Mouse (Mus musculus): ENCODE measurements around the gene Armcx3. TPM values are rescaled to one million over a fixed set of nuclear protein-coding genes. Genes with fewer than 3 reads are reported as not detected.
"Not testable (repeated sequence)": the region's sequence is repeated elsewhere in the genome, so short reads cannot be mapped to it uniquely, and the experiment has no call there.

The Armcx3 gene
- polyA plus RNA-seq (2014; fragmentation: Nextera tagmentation; extraction: Ambion mirVana): 51.9 and 55.2 TPM in 2 replicates

- peak; percentile 86 for ATAC-seq (ENCODE audit: insufficient number of reproducible peaks, low FRiP score, low TSS enrichment, low read depth)
- Histone ChIP-seq H3K4me2 (ENCODE audit: low read depth, severe bottlenecking) (peak within 1 kb of the TSS; percentile 35), H3K9ac (ENCODE audit: low read length) (peak within 1 kb of the TSS; percentile 66), H3K36me3 (ENCODE audit: control insufficient read depth, insufficient read depth, low read length) (no peaks in the 10 kb centered on the region), H3K9me3 (ENCODE audit: control insufficient read depth, low read length) (no peaks in the 10 kb centered on the region), H3K27ac (replicated peaks; ENCODE audit: low read depth, low read length) (no peak within 1 kb of the TSS), H3K27me3 (ENCODE audit: control insufficient read depth, insufficient read depth, low read length) (0 out of 2 replicates have a peak, but pooled peaks cover 5% of the 10 kb centered on the region), H3K4me1 (ENCODE audit: control insufficient read depth, insufficient read depth, low read length) (no peaks in the 10 kb centered on the region), H3K4me3 (ENCODE audit: low read depth, low read length) (peak within 1 kb of the TSS; percentile 53)
- peak; percentile 54 for DNase-seq (ENCODE audit: low spot score)
- 22% methylated on average over 44 of the region's 46 CpGs for WGBS
These were observed at the start of gene Armcx3 for GRCm38 (mm10) chrX:134756434-134757292. Armcx3 (plus strand) TSS chrX:134756595.

GRCm38 (mm10) chrX:134716863-134717262 is 39.5 kb upstream of the Armcx3 start:
- no peak overlapping the region for H3K27ac ChIP-seq (replicated peaks; ENCODE audit: low read depth, low read length)
- no peak overlapping the region for H3K9ac ChIP-seq (ENCODE audit: low read length)
- no peak for ATAC-seq (ENCODE audit: insufficient number of reproducible peaks, low FRiP score, low TSS enrichment, low read depth)
- H3K27me3 ChIP-seq (ENCODE audit: control insufficient read depth, insufficient read depth, low read length): 0 out of 2 replicates have a peak, but pooled peaks cover 2% of the 10 kb centered on the region
- H3K36me3 ChIP-seq (ENCODE audit: control insufficient read depth, insufficient read depth, low read length): no peaks in the 10 kb centered on the region
- H3K9me3 ChIP-seq (ENCODE audit: control insufficient read depth, low read length): no peaks in the 10 kb centered on the region
- no peak for DNase-seq (ENCODE audit: low spot score)
- H3K4me1 ChIP-seq (ENCODE audit: control insufficient read depth, insufficient read depth, low read length): no peaks in the 10 kb centered on the region
- H3K4me2 ChIP-seq (ENCODE audit: low read depth, severe bottlenecking): no peak overlapping the region
- no peak overlapping the region for H3K4me3 ChIP-seq (ENCODE audit: low read depth, low read length)
- 55% methylated on average over 3 of the region's 3 CpGs for WGBS

GRCm38 (mm10) chrX:134717752-134718308 is 38.6 kb upstream of the Armcx3 start, which contains the start of gene Armcx1:
Armcx1 (plus strand) TSS chrX:134717963.
- Histone ChIP-seq H3K4me1 (ENCODE audit: control insufficient read depth, insufficient read depth, low read length) (no peaks in the 10 kb centered on the region), H3K36me3 (ENCODE audit: control insufficient read depth, insufficient read depth, low read length) (no peaks in the 10 kb centered on the region), H3K4me2 (ENCODE audit: low read depth, severe bottlenecking) (peak within 1 kb of the TSS; percentile 43), H3K4me3 (ENCODE audit: low read depth, low read length) (peak within 1 kb of the TSS; percentile 44), H3K9me3 (ENCODE audit: control insufficient read depth, low read length) (no peaks in the 10 kb centered on the region), H3K27ac (replicated peaks; ENCODE audit: low read depth, low read length) (peak within 1 kb of the TSS; percentile 65), H3K27me3 (ENCODE audit: control insufficient read depth, insufficient read depth, low read length) (0 out of 2 replicates have a peak, but pooled peaks cover 2% of the 10 kb centered on the region), H3K9ac (ENCODE audit: low read length) (peak within 1 kb of the TSS; percentile 62)
- ATAC-seq (ENCODE audit: insufficient number of reproducible peaks, low FRiP score, low TSS enrichment, low read depth): peak; percentile 91; the same call in 1 of the 2 replicates
- DNase-seq (ENCODE audit: low spot score): peak; percentile 68
- WGBS: 16% methylated on average over 16 of the region's 16 CpGs

DNA sequence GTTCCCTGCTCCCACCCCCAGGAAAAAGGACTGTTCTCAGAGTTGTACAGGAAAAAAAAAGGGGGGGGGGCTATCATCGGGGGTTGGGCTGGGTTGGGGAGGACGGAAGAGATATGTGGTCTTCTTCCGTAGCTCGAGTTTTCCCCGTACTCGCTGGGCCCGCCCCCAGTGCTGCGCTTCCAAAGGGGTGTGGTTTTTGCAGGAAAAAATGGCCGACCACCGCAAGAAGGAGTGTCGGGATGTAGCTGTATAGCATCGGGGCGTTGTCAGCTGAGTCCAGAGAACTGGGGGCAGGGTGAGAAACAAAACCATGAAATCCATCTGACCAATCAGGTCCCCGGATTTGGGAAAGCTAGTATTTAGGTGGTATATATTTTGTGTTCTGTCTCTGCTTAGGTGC is 37.9 kb upstream of the Armcx3 start:
- peak; percentile 75 for ATAC-seq (ENCODE audit: insufficient number of reproducible peaks, low FRiP score, low TSS enrichment, low read depth)
- WGBS: 26% methylated on average over 14 of the region's 14 CpGs
- no peak overlapping the region for H3K27ac ChIP-seq (replicated peaks; ENCODE audit: low read depth, low read length)

DNA sequence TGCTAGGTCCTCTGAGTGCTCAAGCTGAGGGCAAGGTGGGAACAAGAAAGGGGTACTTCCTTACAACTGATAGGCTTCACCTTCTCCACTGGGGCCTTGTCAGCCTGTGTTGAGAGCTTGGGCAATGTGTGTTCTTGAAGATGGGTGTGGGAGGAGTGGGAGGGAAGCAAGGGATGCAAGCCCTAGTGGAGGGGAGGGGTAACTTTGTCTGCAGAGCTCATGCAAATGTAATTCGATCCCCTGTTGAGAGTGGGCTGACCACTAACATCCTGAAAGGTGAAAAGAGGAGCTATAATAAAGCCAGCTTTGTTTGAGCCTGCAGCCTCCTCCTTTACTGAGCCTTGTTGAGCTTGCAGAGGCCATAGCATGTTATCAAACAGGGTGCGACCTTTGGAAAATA is 32.6 kb upstream of the Armcx3 start:
- ATAC-seq (ENCODE audit: insufficient number of reproducible peaks, low FRiP score, low TSS enrichment, low read depth): peak; percentile 75
- not testable (repeated sequence) for H3K27me3 ChIP-seq (ENCODE audit: control insufficient read depth, insufficient read depth, low read length); H3K4me3 ChIP-seq (ENCODE audit: low read depth, low read length); DNase-seq (ENCODE audit: low spot score); H3K9ac ChIP-seq (ENCODE audit: low read length); H3K36me3 ChIP-seq (ENCODE audit: control insufficient read depth, insufficient read depth, low read length); H3K4me2 ChIP-seq (ENCODE audit: low read depth, severe bottlenecking); H3K9me3 ChIP-seq (ENCODE audit: control insufficient read depth, low read length); H3K4me1 ChIP-seq (ENCODE audit: control insufficient read depth, insufficient read depth, low read length); H3K27ac ChIP-seq (replicated peaks; ENCODE audit: low read depth, low read length)
- 42% methylated on average over 1 of the region's 2 CpGs for whole genome bisulfite sequencing

More for the DNA sequence above, 37.9 kb upstream of the Armcx3 start:
- H3K36me3 ChIP-seq (ENCODE audit: control insufficient read depth, insufficient read depth, low read length): no peaks in the 10 kb centered on the region
- H3K4me1 ChIP-seq (ENCODE audit: control insufficient read depth, insufficient read depth, low read length): no peaks in the 10 kb centered on the region
- no peaks in the 10 kb centered on the region for H3K9me3 ChIP-seq (ENCODE audit: control insufficient read depth, low read length)
- H3K4me2 ChIP-seq (ENCODE audit: low read depth, severe bottlenecking): peak overlapping the region; percentile 43
- peak overlapping the region; percentile 62; the same call in 1 of the 2 replicates for H3K9ac ChIP-seq (ENCODE audit: low read length)
- H3K4me3 ChIP-seq (ENCODE audit: low read depth, low read length): peak overlapping the region; percentile 44
- peak; percentile 63 for DNase-seq (ENCODE audit: low spot score)
- 0 out of 2 replicates have a peak, but pooled peaks cover 2% of the 10 kb centered on the region for H3K27me3 ChIP-seq (ENCODE audit: control insufficient read depth, insufficient read depth, low read length)

GRCm38 (mm10) chrX:134729778-134730177 is 26.6 kb upstream of the Armcx3 start:
- no peak for DNase-seq (ENCODE audit: low spot score)
- Histone ChIP-seq H3K4me3 (ENCODE audit: low read depth, low read length) (no peak overlapping the region), H3K9ac (ENCODE audit: low read length) (no peak overlapping the region), H3K4me2 (ENCODE audit: low read depth, severe bottlenecking) (no peak overlapping the region), H3K27me3 (ENCODE audit: control insufficient read depth, insufficient read depth, low read length) (no peaks in the 10 kb centered on the region), H3K9me3 (ENCODE audit: control insufficient read depth, low read length) (no peaks in the 10 kb centered on the region), H3K27ac (replicated peaks; ENCODE audit: low read depth, low read length) (no peak overlapping the region), H3K4me1 (ENCODE audit: control insufficient read depth, insufficient read depth, low read length) (no peaks in the 10 kb centered on the region), H3K36me3 (ENCODE audit: control insufficient read depth, insufficient read depth, low read length) (no peaks in the 10 kb centered on the region)
- ATAC-seq (ENCODE audit: insufficient number of reproducible peaks, low FRiP score, low TSS enrichment, low read depth): no peak
- 53% methylated on average over 4 of the region's 4 CpGs for WGBS

- H3K4me1 ChIP-seq (ENCODE audit: control insufficient read depth, insufficient read depth, low read length): no peaks in the 10 kb centered on the region
- peaks cover 3% of the 10 kb centered on the region; the same call in 1 of the 2 replicates for H3K27me3 ChIP-seq (ENCODE audit: control insufficient read depth, insufficient read depth, low read length)
- no peak overlapping the region for H3K27ac ChIP-seq (replicated peaks; ENCODE audit: low read depth, low read length)
- whole genome bisulfite sequencing: 100% methylated on average over 1 of the region's 1 CpGs
- no peak for DNase-seq (ENCODE audit: low spot score)
- no peak overlapping the region for H3K4me3 ChIP-seq (ENCODE audit: low read depth, low read length)
- H3K36me3 ChIP-seq (ENCODE audit: control insufficient read depth, insufficient read depth, low read length): no peaks in the 10 kb centered on the region
- H3K9me3 ChIP-seq (ENCODE audit: control insufficient read depth, low read length): no peaks in the 10 kb centered on the region
- H3K4me2 ChIP-seq (ENCODE audit: low read depth, severe bottlenecking): no peak overlapping the region
- no peak for ATAC-seq (ENCODE audit: insufficient number of reproducible peaks, low FRiP score, low TSS enrichment, low read depth)
- H3K9ac ChIP-seq (ENCODE audit: low read length): no peak overlapping the region
These were observed 18.6 kb upstream of the Armcx3 start for GRCm38 (mm10) chrX:134737796-134738195.

- Histone ChIP-seq H3K9me3 (ENCODE audit: control insufficient read depth, low read length) (no peaks in the 10 kb centered on the region), H3K4me2 (ENCODE audit: low read depth, severe bottlenecking) (no peak overlapping the region), H3K9ac (ENCODE audit: low read length) (no peak overlapping the region), H3K27me3 (ENCODE audit: control insufficient read depth, insufficient read depth, low read length) (peaks cover 3% of the 10 kb centered on the region; the same call in 1 of the 2 replicates), H3K4me1 (ENCODE audit: control insufficient read depth, insufficient read depth, low read length) (no peaks in the 10 kb centered on the region), H3K36me3 (ENCODE audit: control insufficient read depth, insufficient read depth, low read length) (no peaks in the 10 kb centered on the region), H3K4me3 (ENCODE audit: low read depth, low read length) (no peak overlapping the region), H3K27ac (replicated peaks; ENCODE audit: low read depth, low read length) (no peak overlapping the region)
- 69% methylated on average over 4 of the region's 4 CpGs for WGBS
- ATAC-seq (ENCODE audit: insufficient number of reproducible peaks, low FRiP score, low TSS enrichment, low read depth) (no peak), DNase-seq (ENCODE audit: low spot score) (no peak)
These were observed 17.2 kb upstream of the Armcx3 start for GRCm38 (mm10) chrX:134739160-134739559.

Measured in limb, embryonic 11.5 days (tissue).